Mouse (Mus musculus) liver, embryonic 14.5 days (tissue): ENCODE measurements at regions not wholly inside any gene's neighbourhood (a gene's known extent, or its start where the extent isn't known, plus 50 kb on each side); places are given as distances from the start of the nearest gene placed in this dataset.

Experiments
- CTCF ChIP-seq: IDR thresholded peaks from 2 replicates; pipeline ENCODE4 v1.5.1; 2016; ENCODE audit warnings: antibody characterized with exemption, low read depth, control low read depth
- EP300 ChIP-seq: IDR thresholded peaks from 2 replicates; pipeline ENCODE4 v1.6.1; 2016; ENCODE audit warnings: antibody characterized with exemption, low read depth

GRCm38 (mm10) chr12:70589315-70589742 lies 136.4 kb downstream of the Tmx1 start:
- TF ChIP-seq EP300 = no peak
- no peak for TF ChIP-seq CTCF
